Mouse (Mus musculus) layer of hippocampus, adult 2 months (tissue): ENCODE measurements around the gene Ring1. TPM values are rescaled to one million over a fixed set of nuclear protein-coding genes. Genes with fewer than 3 reads are reported as not detected.
A peak's percentile ranks its signal among the peaks of the same experiment; 100 is the strongest.
"Not testable (repeated sequence)": the region's sequence is repeated elsewhere in the genome, so short reads cannot be mapped to it uniquely, and the experiment has no call there.

Experiments
- DNase-seq, 2 experiments: peaks; one replicate each; pipeline ENCODE4 v3.0.0; 2022; ENCODE audit warnings: low spot score in 2 of 2
- H3K27ac ChIP-seq: fragments of 200-600 bp; 2 replicates; pipeline ENCODE4 v1.8.1; 2022
- H3K4me3 ChIP-seq: fragments of 200-600 bp; 2 replicates; pipeline ENCODE4 v1.8.1; 2022; ENCODE audit warnings: mild to moderate bottlenecking
- CTCF ChIP-seq: fragments of 200-600 bp; conservative IDR thresholded peaks from 2 replicates; pipeline ENCODE4 v1.8.1; 2022; ENCODE audit warnings: antibody characterized with exemption, mild to moderate bottlenecking, moderate library complexity
- total RNA-seq, 2 experiments: library from RNA; stranded (reverse); gene quantifications; 2 replicates each; pipeline ENCODE4 v1.2.3; 2021

Ring1 gene
- total RNA-seq, 2 experiments from 2014 or later, result 39.6 to 45.2 TPM

GRCm38 (mm10) chr17:33999341-34000149 is 24.9 kb downstream of the Ring1 start:
- Histone ChIP-seq H3K27ac (no peak overlapping the region), H3K4me3 (peak overlapping the region; percentile 59)
- no peak for DNase-seq
- TF ChIP-seq CTCF, result no peak

- H3K27ac ChIP-seq, DNase-seq, H3K4me3 ChIP-seq: not testable (repeated sequence)
These were observed 25.8 kb downstream of the Ring1 start for GRCm38 (mm10) chr17:33998697-33999096.

GRCm38 (mm10) chr17:33997025-33997424 is 27.5 kb downstream of the Ring1 start:
- DNase-seq, H3K4me3 ChIP-seq, H3K27ac ChIP-seq: not testable (repeated sequence)

- no peak overlapping the region for H3K4me3 ChIP-seq
- DNase-seq, result no peak
- TF ChIP-seq CTCF, result no peak
- H3K27ac ChIP-seq, result no peak overlapping the region
These were observed 28.8 kb downstream of the Ring1 start for GRCm38 (mm10) chr17:33995651-33996050.

- no peak for DNase-seq
- Histone ChIP-seq H3K27ac (no peak overlapping the region), H3K4me3 (no peak overlapping the region)
- no peak for TF ChIP-seq CTCF
These were observed 29.5 kb downstream of the Ring1 start for GRCm38 (mm10) chr17:33994959-33995358.

GRCm38 (mm10) chr17:33991788-33992664 is 32.5 kb downstream of the Ring1 start:
- DNase-seq, result peak in 1 of 2 experiments; percentile 51
- no peak overlapping the region for H3K27ac ChIP-seq
- no peak overlapping the region for H3K4me3 ChIP-seq
- TF ChIP-seq CTCF, result peak; percentile 85

- DNase-seq, result peak in 1 of 2 experiments; percentile 70
- Histone ChIP-seq H3K4me3 (peak overlapping the region; percentile 61), H3K27ac (peak overlapping the region; percentile 91; the same call in 1 of the 2 replicates)
- peak; percentile 84 for TF ChIP-seq CTCF
These were observed 42.3 kb downstream of the Ring1 start for GRCm38 (mm10) chr17:33982136-33982535.

- Histone ChIP-seq H3K27ac (peak overlapping the region; percentile 91), H3K4me3 (peak overlapping the region; percentile 61)
- DNase-seq, result peak; percentile 84 to 90
- peak; percentile 62 for TF ChIP-seq CTCF
These were observed 43.1 kb downstream of the Ring1 start for GRCm38 (mm10) chr17:33981192-33981909.

- Histone ChIP-seq H3K4me3 (no peak overlapping the region), H3K27ac (peak overlapping the region; percentile 71; the same call in 1 of the 2 replicates)
- TF ChIP-seq CTCF, result no peak
- DNase-seq, result no peak
These were observed 44.1 kb downstream of the Ring1 start for GRCm38 (mm10) chr17:33980181-33981035.

GRCm38 (mm10) chr17:33979512-33980050 is 44.9 kb downstream of the Ring1 start:
- Histone ChIP-seq H3K4me3 (no peak overlapping the region), H3K27ac (no peak overlapping the region)
- TF ChIP-seq CTCF, result no peak
- DNase-seq, result no peak

- DNase-seq, result no peak
- 0 out of 2 replicates have a peak overlapping the region, but pooled peaks have one; percentile 7 for H3K27ac ChIP-seq
These were observed 45.8 kb downstream of the Ring1 start for GRCm38 (mm10) chr17:33978631-33979031.

More at GRCm38 (mm10) chr17:33978631-33979031, 45.8 kb downstream of the Ring1 start:
- H3K4me3 ChIP-seq, result peak overlapping the region; percentile 51
- no peak for TF ChIP-seq CTCF
